Mouse (Mus musculus): Measurements from ENCODE around the gene Myo3b. TPM values are rescaled to one million over a fixed set of nuclear protein-coding genes. Genes with fewer than 3 reads are reported as not detected.

Myo3b gene
- polyA plus RNA-seq, 1 experiment: not detected

- Histone ChIP-seq H3K4me3 (replicated peaks) (no peak overlapping the region), H3K36me3 (replicated peaks; ENCODE audit: low read length) (no peaks in the 10 kb centered on the region), H3K4me1 (no peaks in the 10 kb centered on the region), H3K27me3 (replicated peaks) (no peaks in the 10 kb centered on the region), H3K9me3 (no peaks in the 10 kb centered on the region)
- TF ChIP-seq FLI1 (IDR thresholded peaks at IDR 0.05; ENCODE audit: low read length) (no peak), GATA1 (IDR thresholded peaks at IDR 0.05; ENCODE audit: borderline replicate concordance, low read length) (no peak)
Measured at GRCm38 (mm10) chr2:70148821-70149510, 110.0 kb downstream of the Myo3b start.

- no peaks in the 10 kb centered on the region for H3K4me1 ChIP-seq
- TF ChIP-seq FLI1 (IDR thresholded peaks at IDR 0.05; ENCODE audit: low read length) (no peak), GATA1 (IDR thresholded peaks at IDR 0.05; ENCODE audit: borderline replicate concordance, low read length) (no peak)
- H3K9me3 ChIP-seq: no peaks in the 10 kb centered on the region
- H3K27me3 ChIP-seq (replicated peaks): no peaks in the 10 kb centered on the region
- no peaks in the 10 kb centered on the region for H3K36me3 ChIP-seq (replicated peaks; ENCODE audit: low read length)
- H3K4me3 ChIP-seq (replicated peaks): no peak overlapping the region
Measured at GRCm38 (mm10) chr2:70150399-70151035, 111.6 kb downstream of the Myo3b start.

- TF ChIP-seq FLI1 (IDR thresholded peaks at IDR 0.05; ENCODE audit: low read length) (no peak), GATA1 (IDR thresholded peaks at IDR 0.05; ENCODE audit: borderline replicate concordance, low read length) (no peak)
- no peaks in the 10 kb centered on the region for H3K4me1 ChIP-seq
Measured at GRCm38 (mm10) chr2:70151930-70152329, 113.0 kb downstream of the Myo3b start.

GRCm38 (mm10) chr2:70155226-70155836 lies 116.4 kb downstream of the Myo3b start:
- no peaks in the 10 kb centered on the region for H3K9me3 ChIP-seq
- H3K27me3 ChIP-seq (replicated peaks): no peaks in the 10 kb centered on the region
- no peak for TF ChIP-seq GATA1 (IDR thresholded peaks at IDR 0.05; ENCODE audit: borderline replicate concordance, low read length)
- no peak for TF ChIP-seq FLI1 (IDR thresholded peaks at IDR 0.05; ENCODE audit: low read length)
- no peaks in the 10 kb centered on the region for H3K4me1 ChIP-seq
- no peak overlapping the region for H3K4me3 ChIP-seq (replicated peaks)
- H3K36me3 ChIP-seq (replicated peaks; ENCODE audit: low read length): no peaks in the 10 kb centered on the region

More at GRCm38 (mm10) chr2:70151930-70152329, 113.0 kb downstream of the Myo3b start:
- H3K4me3 ChIP-seq (replicated peaks): no peak overlapping the region
- no peaks in the 10 kb centered on the region for H3K9me3 ChIP-seq
- H3K36me3 ChIP-seq (replicated peaks; ENCODE audit: low read length): no peaks in the 10 kb centered on the region
- no peaks in the 10 kb centered on the region for H3K27me3 ChIP-seq (replicated peaks)

- Histone ChIP-seq H3K36me3 (replicated peaks; ENCODE audit: low read length) (no peaks in the 10 kb centered on the region), H3K4me3 (replicated peaks) (no peak overlapping the region), H3K27me3 (replicated peaks) (no peaks in the 10 kb centered on the region), H3K9me3 (no peaks in the 10 kb centered on the region), H3K4me1 (no peaks in the 10 kb centered on the region)
- TF ChIP-seq GATA1 (IDR thresholded peaks at IDR 0.05; ENCODE audit: borderline replicate concordance, low read length) (no peak), FLI1 (IDR thresholded peaks at IDR 0.05; ENCODE audit: low read length) (no peak)
Measured at GRCm38 (mm10) chr2:70159543-70159942, 120.6 kb downstream of the Myo3b start.

- Histone ChIP-seq H3K4me1 (no peaks in the 10 kb centered on the region), H3K4me3 (replicated peaks) (no peak overlapping the region), H3K36me3 (replicated peaks; ENCODE audit: low read length) (no peaks in the 10 kb centered on the region), H3K9me3 (no peaks in the 10 kb centered on the region), H3K27me3 (replicated peaks) (peaks cover 3% of the 10 kb centered on the region)
- no peak for TF ChIP-seq FLI1 (IDR thresholded peaks at IDR 0.05; ENCODE audit: low read length)
- TF ChIP-seq GATA1 (IDR thresholded peaks at IDR 0.05; ENCODE audit: borderline replicate concordance, low read length): no peak
Measured at GRCm38 (mm10) chr2:70166231-70166630, 127.3 kb downstream of the Myo3b start.

GRCm38 (mm10) chr2:70167944-70168935 lies 129.3 kb downstream of the Myo3b start:
- no peaks in the 10 kb centered on the region for H3K4me1 ChIP-seq

GRCm38 (mm10) chr2:70170469-70170868 lies 131.5 kb downstream of the Myo3b start:
- no peak overlapping the region for H3K4me3 ChIP-seq (replicated peaks)
- no peak for TF ChIP-seq FLI1 (IDR thresholded peaks at IDR 0.05; ENCODE audit: low read length)
- no peaks in the 10 kb centered on the region for H3K4me1 ChIP-seq
- no peaks in the 10 kb centered on the region for H3K9me3 ChIP-seq
- H3K36me3 ChIP-seq (replicated peaks; ENCODE audit: low read length): no peaks in the 10 kb centered on the region
- peaks cover 3% of the 10 kb centered on the region for H3K27me3 ChIP-seq (replicated peaks)

More at GRCm38 (mm10) chr2:70167944-70168935, 129.3 kb downstream of the Myo3b start:
- Histone ChIP-seq H3K27me3 (replicated peaks) (peaks cover 3% of the 10 kb centered on the region), H3K9me3 (no peaks in the 10 kb centered on the region), H3K36me3 (replicated peaks; ENCODE audit: low read length) (no peaks in the 10 kb centered on the region), H3K4me3 (replicated peaks) (no peak overlapping the region)
- no peak for TF ChIP-seq GATA1 (IDR thresholded peaks at IDR 0.05; ENCODE audit: borderline replicate concordance, low read length)
- no peak for TF ChIP-seq FLI1 (IDR thresholded peaks at IDR 0.05; ENCODE audit: low read length)

Measured in megakaryocyte, embryonic 14.5 days (primary cell).